11 mouse cellular contexts compared by ENCODE assay signal in genomic region chr7:87583868-87584267, GRCm38 (mm10). TPM values are rescaled to one million over a fixed set of nuclear protein-coding genes. Genes with fewer than 3 reads are reported as not detected.
DNase-seq lines count a peak whose midpoint lies in the region; ATAC-seq and TF ChIP-seq lines count a peak whose summit lies in the region.
"Had no signal": no experiment of that assay in that cellular context is flagged by ENCODE, and none has a peak within 500 bp of the region (broad histone marks: within the 10 kb centered on the region; RNA-seq: fewer than 3 reads in every experiment).

Gene Grm5, plus strand, starts transcription at chr7:87584168.

- peak within 1 kb of the TSS; percentile 15 for H3K4me3 ChIP-seq in intestine, embryonic 14.5 days (ENCODE audit: low read depth, low read length)
- no peak within 1 kb of the TSS for H3K4me3 ChIP-seq in intestine, postnatal 0 days (ENCODE audit: low read depth, low read length)
- peak within 1 kb of the TSS; percentile 25 for H3K4me3 ChIP-seq in embryonic facial prominence, embryonic 12.5 days
- H3K4me3 ChIP-seq in hindbrain, embryonic 15.5 days, result peak within 1 kb of the TSS; percentile 49
- H3K4me3 ChIP-seq in midbrain, embryonic 10.5 days, result peak within 1 kb of the TSS; percentile 56

- no peak for DNase-seq in intestine, embryonic 14.5 days (ENCODE audit: low spot score)
- DNase-seq in midbrain, embryonic 10.5 days (ENCODE audit: low spot score), result no peak
- no peak for DNase-seq in kidney, postnatal 14 days
- DNase-seq in frontal cortex, postnatal 36 days (ENCODE audit: low spot score in 2 of 2), result no peak
- DNase-seq in spleen, postnatal 36 days (ENCODE audit: low spot score in 2 of 2), result no peak
- DNase-seq: adrenal gland, adult 2 months; thymus, postnatal 4 days had no signal

- WGBS in intestine, embryonic 14.5 days, result 31% methylated on average over 2 of the region's 2 CpGs
- 18% methylated on average over 2 of the region's 2 CpGs for WGBS in intestine, postnatal 0 days
- 15% methylated on average over 2 of the region's 2 CpGs for WGBS in embryonic facial prominence, embryonic 12.5 days
- 13% methylated on average over 2 of the region's 2 CpGs for WGBS in hindbrain, embryonic 15.5 days
- WGBS in midbrain, embryonic 10.5 days, result 17% methylated on average over 2 of the region's 2 CpGs

- 0 out of 2 replicates have a peak, but pooled peaks cover 4% of the 10 kb centered on the region for H3K4me1 ChIP-seq in intestine, embryonic 14.5 days (replicated peaks; ENCODE audit: control insufficient read depth, insufficient read depth, low read length)
- H3K4me1 ChIP-seq in intestine, postnatal 0 days (replicated peaks; ENCODE audit: control insufficient read depth, insufficient read depth, low read length), result no peaks in the 10 kb centered on the region
- no peaks in the 10 kb centered on the region for H3K4me1 ChIP-seq in embryonic facial prominence, embryonic 12.5 days
- peaks cover 7% of the 10 kb centered on the region; the same call in 1 of the 2 replicates for H3K4me1 ChIP-seq in hindbrain, embryonic 15.5 days (replicated peaks)
- H3K4me1 ChIP-seq in midbrain, embryonic 10.5 days, result peaks cover 8% of the 10 kb centered on the region

- no peak within 1 kb of the TSS for H3K9ac ChIP-seq in intestine, embryonic 14.5 days (ENCODE audit: low read length)
- no peak within 1 kb of the TSS for H3K9ac ChIP-seq in intestine, postnatal 0 days (ENCODE audit: low read depth, low read length)
- no peak within 1 kb of the TSS for H3K9ac ChIP-seq in embryonic facial prominence, embryonic 12.5 days
- peak within 1 kb of the TSS; percentile 72 for H3K9ac ChIP-seq in hindbrain, embryonic 15.5 days

- H3K9me3 ChIP-seq in intestine, embryonic 14.5 days (ENCODE audit: control insufficient read depth, low read length), result no peaks in the 10 kb centered on the region
- no peaks in the 10 kb centered on the region for H3K9me3 ChIP-seq in intestine, postnatal 0 days (ENCODE audit: control insufficient read depth)
- no peaks in the 10 kb centered on the region for H3K9me3 ChIP-seq in embryonic facial prominence, embryonic 12.5 days
- no peaks in the 10 kb centered on the region for H3K9me3 ChIP-seq in hindbrain, embryonic 15.5 days
- no peaks in the 10 kb centered on the region for H3K9me3 ChIP-seq in midbrain, embryonic 10.5 days (replicated peaks)

- ATAC-seq in intestine, embryonic 14.5 days (replicated peaks; ENCODE audit: low FRiP score, low TSS enrichment, low read depth), result no peak
- no peak for ATAC-seq in intestine, postnatal 0 days
- 0 out of 2 replicates have a peak, but pooled peaks have one; percentile 35 for ATAC-seq in embryonic facial prominence, embryonic 12.5 days (ENCODE audit: insufficient number of reproducible peaks, insufficient read depth, low FRiP score, low TSS enrichment)
- no peak for ATAC-seq in hindbrain, embryonic 15.5 days (ENCODE audit: low FRiP score, low read depth)

- peak within 1 kb of the TSS; percentile 39 for H3K4me2 ChIP-seq in intestine, embryonic 14.5 days (ENCODE audit: low read length)
- H3K4me2 ChIP-seq in intestine, postnatal 0 days (replicated peaks; ENCODE audit: low read depth), result no peak within 1 kb of the TSS
- H3K4me2 ChIP-seq in embryonic facial prominence, embryonic 12.5 days (replicated peaks), result peak within 1 kb of the TSS; percentile 46
- H3K4me2 ChIP-seq in hindbrain, embryonic 15.5 days, result peak within 1 kb of the TSS; percentile 77

- TF ChIP-seq CTCF in intestine, postnatal 0 days (IDR thresholded peaks at IDR 0.05; ENCODE audit: low read depth), result no peak

- no peaks in the 10 kb centered on the region for H3K36me3 ChIP-seq in intestine, embryonic 14.5 days (ENCODE audit: control insufficient read depth, insufficient read depth, low read length)
- no peaks in the 10 kb centered on the region for H3K36me3 ChIP-seq in intestine, postnatal 0 days (ENCODE audit: control insufficient read depth, insufficient read depth)
- no peaks in the 10 kb centered on the region for H3K36me3 ChIP-seq in embryonic facial prominence, embryonic 12.5 days
- H3K36me3 ChIP-seq in hindbrain, embryonic 15.5 days, result no peaks in the 10 kb centered on the region
- H3K36me3 ChIP-seq in midbrain, embryonic 10.5 days, result no peaks in the 10 kb centered on the region

- H3K27ac ChIP-seq in intestine, embryonic 14.5 days (ENCODE audit: low read depth), result no peak within 1 kb of the TSS
- no peak within 1 kb of the TSS for H3K27ac ChIP-seq in intestine, postnatal 0 days (ENCODE audit: low read depth, low read length)
- H3K27ac ChIP-seq in embryonic facial prominence, embryonic 12.5 days, result no peak within 1 kb of the TSS
- H3K27ac ChIP-seq in hindbrain, embryonic 15.5 days (replicated peaks), result peak within 1 kb of the TSS; percentile 89
- H3K27ac ChIP-seq in midbrain, embryonic 10.5 days (replicated peaks), result peak within 1 kb of the TSS; percentile 59; the same call in 1 of the 2 replicates

- H3K27me3 ChIP-seq in intestine, embryonic 14.5 days (replicated peaks; ENCODE audit: control insufficient read depth, insufficient read depth, low read length), result peaks cover 26% of the 10 kb centered on the region
- H3K27me3 ChIP-seq in intestine, postnatal 0 days (replicated peaks; ENCODE audit: control insufficient read depth, insufficient read depth, low read length), result no peaks in the 10 kb centered on the region; the same call in 1 of the 2 replicates
- H3K27me3 ChIP-seq in embryonic facial prominence, embryonic 12.5 days, result peaks cover 28% of the 10 kb centered on the region
- no peaks in the 10 kb centered on the region for H3K27me3 ChIP-seq in hindbrain, embryonic 15.5 days
- peaks cover 48% of the 10 kb centered on the region for H3K27me3 ChIP-seq in midbrain, embryonic 10.5 days (ENCODE audit: low read depth, poor library complexity, severe bottlenecking)

RNA-seq across cellular contexts. Expression of gene Grm5, which starts in this region (rescaled TPM):
- 0.03 TPM in 1 of 2 replicates, not detected in the other for polyA plus RNA-seq in intestine, embryonic 14.5 days (2014; fragmentation: Nextera tagmentation; extraction: Ambion mirVana)
- not detected in 2 replicates for polyA plus RNA-seq in intestine, postnatal 0 days (2015; fragmentation: Nextera tagmentation; extraction: Ambion mirVana)
- polyA plus RNA-seq in embryonic facial prominence, embryonic 12.5 days (2016; fragmentation: Nextera tagmentation; extraction: Ambion mirVana), result 0.10 and 0.15 TPM in 2 replicates
- 53.1 and 54.3 TPM in 2 replicates for polyA plus RNA-seq in hindbrain, embryonic 15.5 days (2015; fragmentation: Nextera tagmentation; extraction: Ambion mirVana)
- polyA plus RNA-seq in midbrain, embryonic 10.5 days (2016; fragmentation: Nextera tagmentation; extraction: Ambion mirVana), result 0.20 and 0.28 TPM in 2 replicates
- polyA plus RNA-seq: adrenal gland, adult 2 months; large intestine, adult 2 months had no signal

Comparison
In these comparisons a context has a peak if more than half of its experiments do, and no peak if none do; other contexts are left out.
1. RNA of gene Grm5 (polyA plus RNA-seq): 53.1 to 54.3 TPM in hindbrain, embryonic 15.5 days; 0.20 to 0.28 TPM in midbrain, embryonic 10.5 days, 0.10 to 0.15 TPM in embryonic facial prominence, embryonic 12.5 days, 0.03 TPM in intestine, embryonic 14.5 days and not detected in intestine, postnatal 0 days; every median in the first group is over 10 times any median in the second.
2. Peak in ATAC-seq, H3K4me3 ChIP-seq and H3K4me2 ChIP-seq in embryonic facial prominence, embryonic 12.5 days; RNA of the gene not detected or under 1 TPM.
3. H3K27ac ChIP-seq: peak in hindbrain, embryonic 15.5 days (single experiment) and midbrain, embryonic 10.5 days (single experiment); none in intestine, embryonic 14.5 days (single experiment), intestine, postnatal 0 days (single experiment) and embryonic facial prominence, embryonic 12.5 days (single experiment).